Mouse (Mus musculus): ENCODE measurements around the gene Prap1. TPM values are rescaled to one million over a fixed set of nuclear protein-coding genes. Genes with fewer than 3 reads are reported as not detected.

The Prap1 gene
- polyA plus RNA-seq, 1 experiment from 2014 or later = 4,267 TPM

DNA sequence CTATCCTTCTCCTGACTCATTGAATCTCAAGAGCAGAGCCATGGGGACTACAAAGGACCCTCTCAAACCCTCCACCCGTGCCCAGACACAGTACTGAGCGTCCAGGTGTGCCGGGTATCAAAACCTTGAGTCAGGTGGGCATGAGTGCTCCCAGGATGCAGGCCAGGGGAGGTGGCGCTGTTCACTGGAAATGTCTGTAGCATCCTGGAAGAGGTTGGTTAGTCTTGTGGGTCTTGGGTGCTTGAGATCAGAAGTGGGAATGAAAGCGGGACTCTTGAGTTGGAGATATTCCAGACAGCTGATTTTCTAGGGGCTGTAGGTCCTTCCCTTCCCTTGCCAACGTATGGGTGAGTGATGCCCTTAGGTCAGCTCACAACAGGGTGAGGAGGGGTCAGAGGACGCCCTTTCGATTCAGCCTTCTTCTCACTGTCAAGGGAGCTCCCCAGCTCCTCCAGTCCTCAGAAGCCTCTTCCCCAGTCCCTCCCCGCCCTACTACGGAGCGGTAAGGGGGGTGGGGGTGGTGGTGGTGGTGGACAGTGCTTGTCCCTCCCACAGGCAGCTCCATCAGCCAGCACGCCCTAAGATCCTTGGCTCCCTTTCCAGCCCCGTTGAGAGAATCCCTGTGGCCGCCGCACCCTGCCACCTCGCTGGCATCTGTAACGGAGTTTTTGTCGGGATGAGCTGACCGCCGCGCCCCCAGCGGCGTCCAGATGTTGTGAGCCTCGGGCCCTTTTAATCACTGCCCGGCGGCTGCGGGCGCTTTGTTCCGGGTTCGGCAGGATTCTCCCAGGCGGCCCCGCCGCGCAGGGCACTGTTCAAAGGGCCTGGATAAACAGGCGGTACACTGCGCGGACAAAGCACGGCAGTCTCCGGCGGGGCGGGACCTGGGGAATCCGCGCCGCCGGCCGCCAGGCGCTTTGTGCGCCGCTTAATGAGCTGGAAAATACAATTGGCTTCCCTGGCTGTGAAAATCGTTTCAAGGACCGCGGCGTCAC is 35.5 kb upstream of the Prap1 start:
- H3K9me3 ChIP-seq (ENCODE audit: control insufficient read depth) = no peaks in the 10 kb centered on the region
- H3K9ac ChIP-seq (ENCODE audit: low read depth, low read length) = peak overlapping the region; percentile 22; the same call in 1 of the 2 replicates
- no peak overlapping the region for H3K27ac ChIP-seq (ENCODE audit: low read depth, low read length)
- H3K4me1 ChIP-seq (replicated peaks; ENCODE audit: control insufficient read depth, insufficient read depth, low read length) = peaks cover 7% of the 10 kb centered on the region; the same call in 1 of the 2 replicates
- peak; percentile 56 for ATAC-seq
- H3K4me2 ChIP-seq (replicated peaks; ENCODE audit: low read depth) = peak overlapping the region; percentile 70
- peaks cover 68% of the 10 kb centered on the region for H3K27me3 ChIP-seq (replicated peaks; ENCODE audit: control insufficient read depth, insufficient read depth, low read length)
- no peaks in the 10 kb centered on the region for H3K36me3 ChIP-seq (ENCODE audit: control insufficient read depth, insufficient read depth)
- TF ChIP-seq CTCF (IDR thresholded peaks at IDR 0.05; ENCODE audit: low read depth) = peak; percentile 24; the same call in 1 of the 2 replicates
- H3K4me3 ChIP-seq (ENCODE audit: low read depth, low read length) = peak overlapping the region; percentile 38
- WGBS = 5% methylated on average over 53 of the region's 53 CpGs

DNA sequence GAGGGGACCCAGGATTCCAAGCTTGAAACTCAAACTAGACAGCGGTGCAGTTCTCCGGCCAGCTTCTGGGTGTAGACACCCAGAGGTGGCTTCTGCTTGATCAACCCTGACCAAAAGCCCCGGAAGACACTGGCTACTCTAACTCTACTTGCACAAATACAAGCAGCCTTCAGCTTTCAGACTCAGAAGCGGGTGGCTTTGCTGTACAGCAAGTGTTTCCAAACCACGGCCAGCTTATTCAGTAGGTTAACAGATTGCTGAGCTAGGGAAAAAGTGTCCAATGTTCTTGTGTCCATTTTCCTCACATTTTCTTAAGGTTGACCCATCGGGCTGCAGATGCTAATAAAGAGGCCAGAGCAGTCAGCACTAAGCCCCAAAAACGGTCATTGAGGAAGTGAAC is 34.7 kb upstream of the Prap1 start:
- H3K4me2 ChIP-seq (replicated peaks; ENCODE audit: low read depth) = peak overlapping the region; percentile 70
- peaks cover 62% of the 10 kb centered on the region for H3K27me3 ChIP-seq (replicated peaks; ENCODE audit: control insufficient read depth, insufficient read depth, low read length)
- H3K9me3 ChIP-seq (ENCODE audit: control insufficient read depth) = no peaks in the 10 kb centered on the region
- peaks cover 7% of the 10 kb centered on the region; the same call in 1 of the 2 replicates for H3K4me1 ChIP-seq (replicated peaks; ENCODE audit: control insufficient read depth, insufficient read depth, low read length)
- no peak overlapping the region for H3K27ac ChIP-seq (ENCODE audit: low read depth, low read length)
- H3K9ac ChIP-seq (ENCODE audit: low read depth, low read length) = peak overlapping the region; percentile 22; the same call in 1 of the 2 replicates
- no peak for TF ChIP-seq CTCF (IDR thresholded peaks at IDR 0.05; ENCODE audit: low read depth)
- H3K4me3 ChIP-seq (ENCODE audit: low read depth, low read length) = peak overlapping the region; percentile 38
- 41% methylated on average over 7 of the region's 7 CpGs for WGBS
- no peak for ATAC-seq
- H3K36me3 ChIP-seq (ENCODE audit: control insufficient read depth, insufficient read depth) = no peaks in the 10 kb centered on the region

DNA sequence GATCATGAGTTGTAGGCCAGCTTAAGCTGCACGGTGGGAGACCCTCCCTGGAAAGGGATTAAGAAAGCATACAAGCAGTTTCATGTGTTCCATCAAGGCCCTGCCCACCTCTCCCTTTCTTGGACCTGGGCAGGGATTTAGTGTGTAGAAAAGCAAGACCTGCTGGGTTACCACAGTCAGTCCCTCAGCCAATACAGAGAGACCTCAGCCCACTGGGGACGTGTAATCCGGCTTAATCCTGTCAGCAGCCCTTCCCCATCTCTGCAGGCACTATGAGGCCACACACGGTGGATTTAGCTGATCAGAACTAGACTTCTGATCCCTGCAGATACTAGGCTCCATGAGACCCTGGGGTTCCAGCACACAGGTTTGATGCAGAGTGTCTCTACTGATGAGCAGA is 33.6 kb upstream of the Prap1 start:
- no peak for ATAC-seq

DNA sequence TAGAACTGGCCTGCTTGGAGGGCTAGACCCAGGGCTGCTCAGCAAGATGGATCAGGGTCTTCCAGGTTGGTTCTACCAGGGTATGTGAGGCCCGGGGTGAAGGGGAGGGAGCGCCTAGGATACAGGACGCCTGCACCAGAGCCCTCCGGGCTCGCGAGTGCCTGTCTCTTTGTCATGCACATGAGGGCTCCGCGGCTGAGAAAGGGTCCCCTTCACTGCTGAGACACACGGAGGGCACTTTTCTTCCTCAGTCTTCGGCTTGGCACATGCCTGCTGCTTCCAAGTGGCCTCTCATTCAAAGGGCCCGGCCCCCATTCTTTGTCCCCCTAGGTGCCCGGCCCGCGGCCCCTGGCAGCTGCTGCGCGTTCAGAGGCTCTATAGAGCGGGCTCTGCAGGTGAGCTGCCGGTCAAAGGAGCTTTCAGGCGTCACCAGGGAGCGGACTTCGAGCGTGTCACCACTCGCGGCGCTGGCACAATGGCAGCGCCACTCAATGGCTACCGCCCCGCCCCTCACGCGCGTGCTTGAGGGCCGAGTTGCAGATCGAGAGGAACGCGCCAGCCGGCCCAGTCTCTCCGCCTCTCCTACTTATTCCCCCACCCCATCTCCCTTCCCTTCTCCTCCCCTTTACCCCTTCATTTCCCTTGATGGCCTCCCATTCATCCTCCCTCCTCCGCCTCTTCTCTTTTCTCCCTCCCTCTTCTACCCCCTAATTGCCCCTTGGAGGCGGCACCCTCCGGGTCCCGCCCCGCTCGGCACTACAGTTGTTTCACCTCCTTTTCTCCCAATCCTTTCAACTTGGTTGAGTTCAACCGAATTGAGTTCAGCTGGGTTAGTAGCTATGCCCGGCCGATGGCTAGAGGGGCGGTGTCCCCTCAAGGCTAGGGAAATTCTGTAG is 32.0 kb upstream of the Prap1 start:
- ATAC-seq = peak; percentile 36
- 3% methylated on average over 47 of the region's 47 CpGs for WGBS
- no peaks in the 10 kb centered on the region for H3K9me3 ChIP-seq (ENCODE audit: control insufficient read depth)
- no peak overlapping the region for H3K9ac ChIP-seq (ENCODE audit: low read depth, low read length)
- no peaks in the 10 kb centered on the region for H3K36me3 ChIP-seq (ENCODE audit: control insufficient read depth, insufficient read depth)
- peaks cover 7% of the 10 kb centered on the region; the same call in 1 of the 2 replicates for H3K4me1 ChIP-seq (replicated peaks; ENCODE audit: control insufficient read depth, insufficient read depth, low read length)
- H3K27ac ChIP-seq (ENCODE audit: low read depth, low read length) = no peak overlapping the region
- H3K4me2 ChIP-seq (replicated peaks; ENCODE audit: low read depth) = peak overlapping the region; percentile 61
- 0 out of 2 replicates have a peak, but pooled peaks have one; percentile 10 for TF ChIP-seq CTCF (IDR thresholded peaks at IDR 0.05; ENCODE audit: low read depth)
- H3K27me3 ChIP-seq (replicated peaks; ENCODE audit: control insufficient read depth, insufficient read depth, low read length) = peaks cover 71% of the 10 kb centered on the region
- H3K4me3 ChIP-seq (ENCODE audit: low read depth, low read length) = peak overlapping the region; percentile 33

More for the DNA sequence above, 33.6 kb upstream of the Prap1 start:
- peaks cover 71% of the 10 kb centered on the region for H3K27me3 ChIP-seq (replicated peaks; ENCODE audit: control insufficient read depth, insufficient read depth, low read length)
- 52% methylated on average over 4 of the region's 4 CpGs for WGBS
- H3K27ac ChIP-seq (ENCODE audit: low read depth, low read length) = no peak overlapping the region
- H3K4me3 ChIP-seq (ENCODE audit: low read depth, low read length) = no peak overlapping the region
- no peak overlapping the region for H3K4me2 ChIP-seq (replicated peaks; ENCODE audit: low read depth)
- no peaks in the 10 kb centered on the region for H3K36me3 ChIP-seq (ENCODE audit: control insufficient read depth, insufficient read depth)
- no peak overlapping the region for H3K9ac ChIP-seq (ENCODE audit: low read depth, low read length)
- H3K9me3 ChIP-seq (ENCODE audit: control insufficient read depth) = no peaks in the 10 kb centered on the region
- no peak for TF ChIP-seq CTCF (IDR thresholded peaks at IDR 0.05; ENCODE audit: low read depth)
- H3K4me1 ChIP-seq (replicated peaks; ENCODE audit: control insufficient read depth, insufficient read depth, low read length) = peaks cover 7% of the 10 kb centered on the region; the same call in 1 of the 2 replicates

DNA sequence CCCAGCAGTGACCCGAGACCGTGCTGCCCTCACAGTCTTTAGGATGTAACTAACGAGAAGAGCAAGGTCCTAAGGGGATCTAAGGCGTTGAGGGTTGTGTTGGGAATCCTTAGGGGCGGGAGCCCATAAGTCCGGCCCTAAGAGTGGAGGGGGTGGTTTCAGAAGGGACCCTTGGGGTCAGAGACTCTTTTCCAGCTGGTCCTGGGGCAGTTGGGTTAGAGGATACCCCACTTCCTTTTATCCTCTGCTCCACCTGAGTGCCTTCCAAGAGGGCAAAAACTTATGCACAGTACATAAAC is 31.4 kb upstream of the Prap1 start:
- Histone ChIP-seq H3K9ac (ENCODE audit: low read depth, low read length) (no peak overlapping the region), H3K27me3 (replicated peaks; ENCODE audit: control insufficient read depth, insufficient read depth, low read length) (peaks cover 68% of the 10 kb centered on the region), H3K27ac (ENCODE audit: low read depth, low read length) (no peak overlapping the region), H3K4me1 (replicated peaks; ENCODE audit: control insufficient read depth, insufficient read depth, low read length) (peaks cover 7% of the 10 kb centered on the region; the same call in 1 of the 2 replicates), H3K4me2 (replicated peaks; ENCODE audit: low read depth) (peak overlapping the region; percentile 61), H3K4me3 (ENCODE audit: low read depth, low read length) (peak overlapping the region; percentile 33), H3K9me3 (ENCODE audit: control insufficient read depth) (no peaks in the 10 kb centered on the region), H3K36me3 (ENCODE audit: control insufficient read depth, insufficient read depth) (no peaks in the 10 kb centered on the region)
- ATAC-seq = no peak
- WGBS = 5% methylated on average over 6 of the region's 6 CpGs
- TF ChIP-seq CTCF (IDR thresholded peaks at IDR 0.05; ENCODE audit: low read depth) = no peak

DNA sequence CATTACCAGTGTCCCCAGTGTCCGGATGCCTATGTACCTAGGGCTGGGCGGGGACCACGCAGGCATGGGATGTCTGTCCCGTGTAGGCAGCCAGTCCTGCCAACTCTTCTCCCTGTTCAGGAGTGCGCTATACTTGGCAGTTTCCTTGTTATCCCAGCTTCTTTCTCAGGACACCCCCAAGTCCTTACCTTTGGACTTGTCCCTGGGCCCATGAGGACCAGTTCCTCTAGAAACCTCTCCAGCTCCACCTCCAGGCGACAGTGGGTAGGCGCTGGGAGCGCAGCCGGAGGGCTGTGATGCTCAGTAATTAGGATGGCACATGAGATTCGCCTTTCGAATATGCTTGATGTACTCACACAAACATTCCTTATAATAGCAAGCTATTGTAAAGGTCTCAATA is 30.9 kb upstream of the Prap1 start:
- Histone ChIP-seq H3K27ac (ENCODE audit: low read depth, low read length) (no peak overlapping the region), H3K27me3 (replicated peaks; ENCODE audit: control insufficient read depth, insufficient read depth, low read length) (peaks cover 63% of the 10 kb centered on the region), H3K4me1 (replicated peaks; ENCODE audit: control insufficient read depth, insufficient read depth, low read length) (peaks cover 7% of the 10 kb centered on the region; the same call in 1 of the 2 replicates), H3K9me3 (ENCODE audit: control insufficient read depth) (no peaks in the 10 kb centered on the region), H3K36me3 (ENCODE audit: control insufficient read depth, insufficient read depth) (no peaks in the 10 kb centered on the region), H3K4me3 (ENCODE audit: low read depth, low read length) (no peak overlapping the region), H3K9ac (ENCODE audit: low read depth, low read length) (no peak overlapping the region), H3K4me2 (replicated peaks; ENCODE audit: low read depth) (no peak overlapping the region)
- ATAC-seq = peak; percentile 64
- 16% methylated on average over 11 of the region's 11 CpGs for WGBS
- TF ChIP-seq CTCF (IDR thresholded peaks at IDR 0.05; ENCODE audit: low read depth) = peak; percentile 73

All from intestine, postnatal 0 days (tissue).